Mouse (Mus musculus) neural tube, embryonic 12.5 days (tissue): ENCODE measurements around the gene Stpg3. TPM values are rescaled to one million over a fixed set of nuclear protein-coding genes. Genes with fewer than 3 reads are reported as not detected.

ENCODE experiments used
- ATAC-seq: fragments of 200-750 bp; cut with Nextera tagmentation; 2 replicates; pipeline ENCODE4 v1.8.0; 2017; ENCODE audit warnings: low read depth, mild to moderate bottlenecking, moderate TSS enrichment, moderate library complexity; ENCODE audit not compliant: low FRiP score
- H3K27ac ChIP-seq: fragments of 300-500 bp; sonication (generic); 2 replicates; pipeline ENCODE4 v1.5.1; 2016
- H3K27me3 ChIP-seq: fragments of 300-500 bp; sonication (generic); replicated peaks from 2 replicates; pipeline ENCODE4 v1.6.1; 2016; ENCODE audit warnings: mild to moderate bottlenecking
- H3K36me3 ChIP-seq: fragments of 300-500 bp; sonication (generic); 2 replicates; pipeline ENCODE4 v1.6.1; 2016; ENCODE audit warnings: mild to moderate bottlenecking
- H3K4me1 ChIP-seq: fragments of 300-500 bp; sonication (generic); 2 replicates; pipeline ENCODE4 v1.6.1; 2016
- H3K4me2 ChIP-seq: fragments of 300-500 bp; sonication (generic); replicated peaks from 2 replicates; pipeline ENCODE4 v1.6.1; 2016; ENCODE audit warnings: mild to moderate bottlenecking
- H3K4me3 ChIP-seq: fragments of 300-500 bp; sonication (generic); 2 replicates; pipeline ENCODE4 v1.5.1; 2016
- H3K9ac ChIP-seq: fragments of 300-500 bp; sonication (generic); 2 replicates; pipeline ENCODE4 v1.6.1; 2016; ENCODE audit warnings: mild to moderate bottlenecking
- H3K9me3 ChIP-seq: fragments of 300-500 bp; sonication (generic); 2 replicates; pipeline ENCODE4 v1.6.1; 2016; ENCODE audit warnings: mild to moderate bottlenecking
- WGBS: fragments of 180-500 bp; shearing (Covaris S2); methylation state at CpG from one replicate; pipeline ENCODE4 v1.1.7; 2016; 5-methylcytosine and 5-hydroxymethylcytosine counted together
- polyA plus RNA-seq: library from polyadenylated mRNA; unstranded; fragments of >200 nt; fragmentation: Nextera tagmentation; extraction: Ambion mirVana; gene quantifications from 2 replicates; pipeline ENCODE4 v1.2.1, GENCODE M21; 2016

Gene Stpg3
- polyA plus RNA-seq, 1 experiment from 2014 or later, result not detected

- Histone ChIP-seq H3K4me2 (0 out of 2 replicates have a peak overlapping the region, but pooled peaks have one; percentile 94), H3K36me3 (peaks cover 40% of the 10 kb centered on the region), H3K9ac (no peak overlapping the region), H3K27me3 (peaks cover 17% of the 10 kb centered on the region), H3K4me1 (peaks cover 21% of the 10 kb centered on the region), H3K27ac (no peak overlapping the region), H3K9me3 (no peaks in the 10 kb centered on the region), H3K4me3 (no peak overlapping the region)
- ATAC-seq, result no peak
- WGBS, result 88% methylated on average over 4 of the region's 4 CpGs
These were observed 29.7 kb upstream of the Stpg3 start for GRCm38 (mm10) chr2:25244144-25244543.

- peaks cover 33% of the 10 kb centered on the region for H3K36me3 ChIP-seq
These were observed 28.9 kb upstream of the Stpg3 start for GRCm38 (mm10) chr2:25243342-25243741.

GRCm38 (mm10) chr2:25242101-25242506 is 27.7 kb upstream of the Stpg3 start, which contains the start of the genes Rnf208 and Cysrt1:
Gene Rnf208 (plus strand): TSS chr2:25242255.
Gene Cysrt1 (minus strand): TSS chr2:25242452.
- Histone ChIP-seq H3K4me3 (peak within 1 kb of the TSS; percentile 60), H3K27me3 (peaks cover 17% of the 10 kb centered on the region), H3K9me3 (no peaks in the 10 kb centered on the region), H3K4me2 (peak within 1 kb of the TSS; percentile 94), H3K9ac (peak within 1 kb of the TSS; percentile 82), H3K27ac (no peak within 1 kb of the TSS), H3K36me3 (peaks cover 22% of the 10 kb centered on the region), H3K4me1 (peaks cover 21% of the 10 kb centered on the region)
- ATAC-seq, result peak; percentile 39
- WGBS, result under 1% methylated on average over 54 of the region's 59 CpGs

More at GRCm38 (mm10) chr2:25243342-25243741, 28.9 kb upstream of the Stpg3 start:
- peak overlapping the region; percentile 94 for H3K4me2 ChIP-seq
- ATAC-seq, result no peak
- no peak overlapping the region for H3K27ac ChIP-seq
- H3K9me3 ChIP-seq, result no peaks in the 10 kb centered on the region
- no peak overlapping the region; the same call in 1 of the 2 replicates for H3K4me3 ChIP-seq
- 78% methylated on average over 8 of the region's 8 CpGs for WGBS
- peak overlapping the region; percentile 82; the same call in 1 of the 2 replicates for H3K9ac ChIP-seq
- peaks cover 17% of the 10 kb centered on the region for H3K27me3 ChIP-seq
- peaks cover 21% of the 10 kb centered on the region for H3K4me1 ChIP-seq

GRCm38 (mm10) chr2:25241438-25241775 is 27.0 kb upstream of the Stpg3 start:
- WGBS, result 23% methylated on average over 6 of the region's 6 CpGs
- H3K27ac ChIP-seq, result no peak overlapping the region

GRCm38 (mm10) chr2:25240723-25241437 is 26.4 kb upstream of the Stpg3 start:
- Histone ChIP-seq H3K27me3 (peaks cover 17% of the 10 kb centered on the region), H3K27ac (no peak overlapping the region), H3K9ac (peak overlapping the region; percentile 5; the same call in 1 of the 2 replicates), H3K4me2 (peak overlapping the region; percentile 94), H3K9me3 (no peaks in the 10 kb centered on the region), H3K4me1 (peaks cover 21% of the 10 kb centered on the region), H3K36me3 (peaks cover 11% of the 10 kb centered on the region), H3K4me3 (peak overlapping the region; percentile 60)
- ATAC-seq, result peak; percentile 69
- WGBS, result 2% methylated on average over 29 of the region's 29 CpGs

More at GRCm38 (mm10) chr2:25241438-25241775, 27.0 kb upstream of the Stpg3 start:
- peaks cover 17% of the 10 kb centered on the region for H3K27me3 ChIP-seq
- ATAC-seq, result peak; percentile 26
- peaks cover 16% of the 10 kb centered on the region for H3K36me3 ChIP-seq
- H3K4me1 ChIP-seq, result peaks cover 21% of the 10 kb centered on the region
- H3K9me3 ChIP-seq, result no peaks in the 10 kb centered on the region
- H3K4me2 ChIP-seq, result peak overlapping the region; percentile 94
- peak overlapping the region; percentile 60 for H3K4me3 ChIP-seq
- H3K9ac ChIP-seq, result peak overlapping the region; percentile 82; the same call in 1 of the 2 replicates

GRCm38 (mm10) chr2:25240310-25240709 is 25.9 kb upstream of the Stpg3 start:
- Histone ChIP-seq H3K9me3 (no peaks in the 10 kb centered on the region), H3K27me3 (peaks cover 17% of the 10 kb centered on the region), H3K4me3 (no peak overlapping the region), H3K9ac (no peak overlapping the region), H3K4me1 (peaks cover 21% of the 10 kb centered on the region), H3K4me2 (peak overlapping the region; percentile 94), H3K36me3 (peaks cover 5% of the 10 kb centered on the region), H3K27ac (no peak overlapping the region)
- WGBS, result 48% methylated on average over 8 of the region's 8 CpGs
- ATAC-seq, result no peak

- no peak for ATAC-seq
- 89% methylated on average over 3 of the region's 3 CpGs for WGBS
- peaks cover 17% of the 10 kb centered on the region for H3K27me3 ChIP-seq
- H3K4me3 ChIP-seq, result no peak overlapping the region
- no peak overlapping the region for H3K9ac ChIP-seq
- H3K9me3 ChIP-seq, result no peaks in the 10 kb centered on the region
- no peaks in the 10 kb centered on the region for H3K36me3 ChIP-seq
- H3K4me1 ChIP-seq, result peaks cover 21% of the 10 kb centered on the region
- H3K4me2 ChIP-seq, result no peak overlapping the region
- no peak overlapping the region for H3K27ac ChIP-seq
These were observed 25.3 kb upstream of the Stpg3 start for GRCm38 (mm10) chr2:25239766-25240165.

GRCm38 (mm10) chr2:25238106-25238505 is 23.7 kb upstream of the Stpg3 start:
- Histone ChIP-seq H3K27ac (no peak overlapping the region), H3K9me3 (no peaks in the 10 kb centered on the region), H3K36me3 (no peaks in the 10 kb centered on the region), H3K4me2 (no peak overlapping the region), H3K4me3 (no peak overlapping the region), H3K9ac (no peak overlapping the region), H3K27me3 (peaks cover 14% of the 10 kb centered on the region), H3K4me1 (peaks cover 21% of the 10 kb centered on the region)
- ATAC-seq, result no peak

- H3K27me3 ChIP-seq, result peaks cover 8% of the 10 kb centered on the region
- no peak overlapping the region for H3K4me3 ChIP-seq
- no peaks in the 10 kb centered on the region for H3K36me3 ChIP-seq
- no peak for ATAC-seq
- H3K4me2 ChIP-seq, result no peak overlapping the region
- H3K9ac ChIP-seq, result no peak overlapping the region
- 67% methylated on average over 4 of the region's 4 CpGs for WGBS
- no peaks in the 10 kb centered on the region for H3K9me3 ChIP-seq
- no peak overlapping the region for H3K27ac ChIP-seq
- H3K4me1 ChIP-seq, result peaks cover 15% of the 10 kb centered on the region
These were observed 23.1 kb upstream of the Stpg3 start for GRCm38 (mm10) chr2:25237522-25237921.

GRCm38 (mm10) chr2:25236614-25237013 is 22.2 kb upstream of the Stpg3 start, which contains the start of gene Rnf224:
Gene Rnf224 (minus strand): TSS chr2:25236787.
- Histone ChIP-seq H3K27me3 (peaks cover 7% of the 10 kb centered on the region; the same call in 1 of the 2 replicates), H3K4me2 (no peak within 1 kb of the TSS), H3K4me1 (peaks cover 7% of the 10 kb centered on the region), H3K9me3 (no peaks in the 10 kb centered on the region), H3K27ac (no peak within 1 kb of the TSS), H3K4me3 (no peak within 1 kb of the TSS), H3K9ac (no peak within 1 kb of the TSS), H3K36me3 (no peaks in the 10 kb centered on the region)
- 41% methylated on average over 8 of the region's 8 CpGs for WGBS
- ATAC-seq, result no peak

GRCm38 (mm10) chr2:25234551-25235220 is 20.2 kb upstream of the Stpg3 start:
- peaks cover 9% of the 10 kb centered on the region; the same call in 1 of the 2 replicates for H3K27me3 ChIP-seq
- no peak overlapping the region for H3K9ac ChIP-seq
- no peak overlapping the region for H3K27ac ChIP-seq
- no peak overlapping the region for H3K4me2 ChIP-seq
- no peaks in the 10 kb centered on the region for H3K9me3 ChIP-seq
- no peak for ATAC-seq
- H3K4me1 ChIP-seq, result no peaks in the 10 kb centered on the region
- no peak overlapping the region for H3K4me3 ChIP-seq
- no peaks in the 10 kb centered on the region for H3K36me3 ChIP-seq
- WGBS, result 71% methylated on average over 5 of the region's 5 CpGs

GRCm38 (mm10) chr2:25234050-25234449 is 19.6 kb upstream of the Stpg3 start, which contains the start of gene Slc34a3:
Gene Slc34a3 (minus strand): TSS chr2:25234364.
- no peak for ATAC-seq
- no peak within 1 kb of the TSS for H3K27ac ChIP-seq
- WGBS, result 94% methylated on average over 3 of the region's 3 CpGs
- H3K4me2 ChIP-seq, result no peak within 1 kb of the TSS
- peaks cover 9% of the 10 kb centered on the region; the same call in 1 of the 2 replicates for H3K27me3 ChIP-seq
- no peaks in the 10 kb centered on the region for H3K36me3 ChIP-seq
- peaks cover 1% of the 10 kb centered on the region for H3K4me1 ChIP-seq
- H3K4me3 ChIP-seq, result no peak within 1 kb of the TSS
- H3K9ac ChIP-seq, result no peak within 1 kb of the TSS
- H3K9me3 ChIP-seq, result no peaks in the 10 kb centered on the region
